Mouse (Mus musculus): ENCODE measurements around the gene Hist1h1b. TPM values are rescaled to one million over a fixed set of nuclear protein-coding genes. Genes with fewer than 3 reads are reported as not detected.
"Not testable (repeated sequence)": the region's sequence is repeated elsewhere in the genome, so short reads cannot be mapped to it uniquely, and the experiment has no call there.

The Hist1h1b gene
- polyA plus RNA-seq, 1 experiment: 0.41 TPM

DNA sequence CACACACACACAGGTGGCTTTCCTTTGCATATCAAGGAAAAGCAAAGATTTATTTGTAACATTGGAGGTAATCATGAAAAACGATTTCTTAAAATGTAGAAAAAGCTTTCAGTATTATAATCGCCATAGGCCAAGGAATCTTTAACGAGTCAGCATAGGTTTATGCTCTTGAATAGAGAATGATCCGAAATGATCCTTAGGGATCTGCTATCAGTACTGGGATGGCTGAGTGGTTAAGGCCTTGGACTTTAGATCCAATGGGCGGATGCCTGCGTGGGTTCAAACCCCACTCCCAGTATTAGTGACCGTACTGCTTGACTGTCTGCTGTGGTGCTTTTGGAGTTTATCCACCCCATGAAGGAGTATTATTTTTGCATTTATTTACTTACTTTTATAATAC lies 15.2 kb upstream of the Hist1h1b start:
- no peak overlapping the region for H3K4me3 ChIP-seq (replicated peaks; ENCODE audit: insufficient read depth, low read depth, low read length)
- WGBS: 94% methylated on average over 7 of the region's 7 CpGs
- no peak for DNase-seq
- TF ChIP-seq CTCF (IDR thresholded peaks at IDR 0.05; ENCODE audit: borderline replicate concordance, insufficient read depth, low read depth, low read length) (no peak), POLR2A (IDR thresholded peaks at IDR 0.05; ENCODE audit: borderline replicate concordance, insufficient read depth, low read length) (no peak)
- no peaks in the 10 kb centered on the region for H3K27me3 ChIP-seq (ENCODE audit: control insufficient read depth, insufficient read depth, low read length)
- H3K4me1 ChIP-seq (ENCODE audit: control insufficient read depth, insufficient read depth, low read length): 0 out of 2 replicates have a peak, but pooled peaks cover under 1% of the 10 kb centered on the region
- H3K27ac ChIP-seq (ENCODE audit: insufficient read depth, low read length): no peak overlapping the region

DNA sequence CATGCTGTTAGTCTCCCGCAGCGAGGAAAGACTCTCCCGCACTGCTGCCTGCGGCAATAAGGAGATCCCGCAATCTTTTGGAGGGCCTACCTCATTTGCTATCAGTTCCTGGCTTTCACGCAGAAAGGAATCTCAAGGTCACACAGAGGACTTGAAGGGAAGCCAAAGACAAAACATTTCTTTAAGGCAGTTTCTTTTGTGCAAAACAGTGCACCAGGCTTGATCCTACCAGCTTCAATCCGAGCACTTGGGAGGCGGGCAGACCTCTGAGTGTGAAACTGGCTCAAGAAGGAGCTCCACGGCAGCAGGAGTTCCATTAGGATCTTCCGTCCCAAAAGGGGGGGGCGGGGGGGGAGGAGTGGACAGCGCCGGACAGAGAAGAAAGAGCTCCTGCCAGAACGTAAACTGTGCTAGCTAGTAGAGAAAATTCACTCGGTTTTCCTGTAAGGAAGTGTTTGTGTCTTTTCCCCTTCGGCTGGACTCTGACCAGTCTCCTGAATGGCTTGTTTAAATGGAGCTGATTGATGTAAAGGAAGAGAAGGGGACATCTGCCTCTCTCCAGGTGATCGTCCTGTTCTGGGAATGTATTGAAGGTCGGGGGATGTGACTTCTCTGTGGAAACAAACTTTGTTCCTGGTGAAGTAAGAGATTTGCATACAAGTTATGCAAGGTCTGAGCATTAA lies 10.3 kb upstream of the Hist1h1b start:
- no peak overlapping the region for H3K4me3 ChIP-seq (replicated peaks; ENCODE audit: insufficient read depth, low read depth, low read length)
- 6% methylated on average over 18 of the region's 18 CpGs for whole genome bisulfite sequencing

DNA sequence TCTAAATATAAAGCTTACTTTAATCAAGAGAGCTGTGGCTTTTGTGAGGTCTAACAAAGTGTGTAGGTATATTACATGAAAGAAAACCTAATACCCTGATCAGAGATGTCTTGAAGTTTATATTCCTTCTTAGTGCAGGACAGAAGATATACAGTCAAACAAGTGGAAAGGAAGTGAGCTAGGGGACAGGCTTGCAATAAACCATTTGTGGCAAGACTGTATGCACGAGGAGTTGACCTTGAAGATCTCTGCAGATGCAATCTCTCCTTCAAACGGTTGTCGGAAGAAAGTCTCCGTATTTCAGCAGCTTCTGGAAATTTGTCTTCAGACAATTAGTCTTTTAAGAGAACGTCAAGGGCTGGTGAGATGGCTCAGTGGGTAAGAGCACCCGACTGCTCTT lies 9.5 kb upstream of the Hist1h1b start:
- no peak overlapping the region for H3K27ac ChIP-seq (ENCODE audit: insufficient read depth, low read length)
- no peaks in the 10 kb centered on the region for H3K27me3 ChIP-seq (ENCODE audit: control insufficient read depth, insufficient read depth, low read length)
- WGBS: 81% methylated on average over 6 of the region's 6 CpGs
- no peak for DNase-seq
- 0 out of 2 replicates have a peak, but pooled peaks cover 2% of the 10 kb centered on the region for H3K4me1 ChIP-seq (ENCODE audit: control insufficient read depth, insufficient read depth, low read length)
- TF ChIP-seq CTCF (IDR thresholded peaks at IDR 0.05; ENCODE audit: borderline replicate concordance, insufficient read depth, low read depth, low read length): no peak
- TF ChIP-seq POLR2A (IDR thresholded peaks at IDR 0.05; ENCODE audit: borderline replicate concordance, insufficient read depth, low read length): no peak
- H3K4me3 ChIP-seq (replicated peaks; ENCODE audit: insufficient read depth, low read depth, low read length): no peak overlapping the region

More for the DNA sequence above, 10.3 kb upstream of the Hist1h1b start:
- Histone ChIP-seq H3K27ac (ENCODE audit: insufficient read depth, low read length) (no peak overlapping the region), H3K27me3 (ENCODE audit: control insufficient read depth, insufficient read depth, low read length) (no peaks in the 10 kb centered on the region), H3K4me1 (ENCODE audit: control insufficient read depth, insufficient read depth, low read length) (0 out of 2 replicates have a peak, but pooled peaks cover 2% of the 10 kb centered on the region)
- peak in 1 of 2 experiments; percentile 16 for DNase-seq
- TF ChIP-seq POLR2A (IDR thresholded peaks at IDR 0.05; ENCODE audit: borderline replicate concordance, insufficient read depth, low read length): no peak
- no peak for TF ChIP-seq CTCF (IDR thresholded peaks at IDR 0.05; ENCODE audit: borderline replicate concordance, insufficient read depth, low read depth, low read length)

DNA sequence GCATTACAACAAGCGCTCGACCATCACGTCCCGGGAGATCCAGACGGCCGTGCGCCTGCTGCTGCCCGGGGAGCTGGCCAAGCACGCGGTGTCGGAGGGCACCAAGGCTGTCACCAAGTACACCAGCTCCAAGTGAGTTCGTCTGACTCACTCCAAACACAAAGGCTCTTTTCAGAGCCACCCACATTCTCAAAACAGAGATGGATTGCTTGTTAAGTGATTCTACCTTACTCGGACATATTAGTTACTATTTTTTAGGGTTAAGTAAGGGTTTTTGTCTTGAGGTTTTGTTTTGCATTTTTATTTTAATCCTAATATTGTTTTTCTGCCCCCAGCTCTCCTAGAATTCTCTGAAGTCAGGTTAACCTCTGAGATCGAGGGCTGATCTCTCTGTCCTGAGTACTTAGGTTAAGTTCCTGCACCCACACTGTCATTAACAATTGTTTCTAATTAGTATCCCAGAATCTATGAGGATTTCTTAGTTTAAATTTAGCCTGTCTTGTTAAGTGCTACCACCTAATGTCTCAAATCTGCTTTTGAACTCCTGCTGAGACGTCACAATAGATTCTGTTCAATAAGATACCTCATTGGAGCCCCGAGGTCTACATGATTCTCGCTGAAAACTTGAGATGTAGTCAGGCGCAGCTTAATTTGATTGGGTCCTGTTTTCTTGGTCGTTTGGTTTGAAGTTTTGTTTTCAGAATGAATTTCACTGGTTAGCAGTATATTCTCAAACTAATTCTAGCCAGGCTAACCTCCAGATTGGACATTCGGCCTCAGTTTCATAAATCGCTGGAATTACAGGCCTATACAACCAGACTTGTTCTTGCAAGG lies 7.6 kb upstream of the Hist1h1b start:
- Histone ChIP-seq H3K27ac (ENCODE audit: insufficient read depth, low read length) (no peak overlapping the region), H3K4me3 (replicated peaks; ENCODE audit: insufficient read depth, low read depth, low read length) (no peak overlapping the region), H3K27me3 (ENCODE audit: control insufficient read depth, insufficient read depth, low read length) (no peaks in the 10 kb centered on the region), H3K4me1 (ENCODE audit: control insufficient read depth, insufficient read depth, low read length) (0 out of 2 replicates have a peak, but pooled peaks cover 2% of the 10 kb centered on the region)
- TF ChIP-seq CTCF (IDR thresholded peaks at IDR 0.05; ENCODE audit: borderline replicate concordance, insufficient read depth, low read depth, low read length) (no peak), POLR2A (IDR thresholded peaks at IDR 0.05; ENCODE audit: borderline replicate concordance, insufficient read depth, low read length) (no peak)
- WGBS: 26% methylated on average over 15 of the region's 21 CpGs
- peak; percentile 13 to 14 for DNase-seq

DNA sequence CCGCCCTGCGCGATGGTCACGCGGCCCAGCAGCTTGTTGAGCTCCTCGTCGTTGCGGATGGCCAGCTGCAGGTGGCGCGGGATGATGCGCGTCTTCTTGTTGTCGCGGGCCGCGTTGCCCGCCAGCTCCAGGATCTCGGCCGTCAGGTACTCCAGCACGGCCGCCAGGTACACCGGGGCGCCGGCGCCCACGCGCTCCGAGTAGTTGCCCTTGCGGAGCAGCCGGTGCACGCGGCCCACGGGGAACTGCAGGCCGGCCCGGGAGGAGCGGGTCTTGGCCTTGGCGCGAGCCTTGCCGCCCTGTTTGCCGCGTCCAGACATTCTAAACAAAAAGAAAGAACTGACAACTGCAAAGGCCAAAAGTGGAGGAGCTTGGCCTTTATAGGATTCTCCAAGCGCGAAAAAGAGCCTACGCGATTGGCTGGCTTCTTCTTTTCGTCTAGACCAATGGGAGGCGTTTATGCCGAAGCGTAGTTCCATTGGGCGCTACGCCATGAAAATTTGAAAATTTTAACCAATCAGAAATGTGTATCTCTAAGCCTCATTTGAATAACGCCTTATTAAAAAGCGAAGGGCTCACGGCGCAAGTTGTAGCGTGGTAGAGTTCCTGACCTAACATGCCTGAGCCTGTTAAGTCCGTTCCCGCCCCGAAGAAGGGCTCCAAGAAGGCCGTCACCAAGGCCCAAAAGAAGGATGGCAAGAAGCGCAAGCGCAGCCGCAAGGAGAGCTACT lies 6.6 kb upstream of the Hist1h1b start, which contains the start of the genes Hist1h2an and Hist1h2bp:
Gene Hist1h2an (minus strand): TSS at position 320 of the 731 bp plus-strand sequence.
Gene Hist1h2bp (plus strand): TSS at position 563 of the 731 bp plus-strand sequence.
- WGBS: under 1% methylated on average over 39 of the region's 63 CpGs
- H3K27me3 ChIP-seq (ENCODE audit: control insufficient read depth, insufficient read depth, low read length); H3K27ac ChIP-seq (ENCODE audit: insufficient read depth, low read length); H3K4me1 ChIP-seq (ENCODE audit: control insufficient read depth, insufficient read depth, low read length): not testable (repeated sequence)
- DNase-seq: peak; percentile 91 to 96
- peak within 1 kb of the TSS; percentile 32 for H3K4me3 ChIP-seq (replicated peaks; ENCODE audit: insufficient read depth, low read depth, low read length)

DNA sequence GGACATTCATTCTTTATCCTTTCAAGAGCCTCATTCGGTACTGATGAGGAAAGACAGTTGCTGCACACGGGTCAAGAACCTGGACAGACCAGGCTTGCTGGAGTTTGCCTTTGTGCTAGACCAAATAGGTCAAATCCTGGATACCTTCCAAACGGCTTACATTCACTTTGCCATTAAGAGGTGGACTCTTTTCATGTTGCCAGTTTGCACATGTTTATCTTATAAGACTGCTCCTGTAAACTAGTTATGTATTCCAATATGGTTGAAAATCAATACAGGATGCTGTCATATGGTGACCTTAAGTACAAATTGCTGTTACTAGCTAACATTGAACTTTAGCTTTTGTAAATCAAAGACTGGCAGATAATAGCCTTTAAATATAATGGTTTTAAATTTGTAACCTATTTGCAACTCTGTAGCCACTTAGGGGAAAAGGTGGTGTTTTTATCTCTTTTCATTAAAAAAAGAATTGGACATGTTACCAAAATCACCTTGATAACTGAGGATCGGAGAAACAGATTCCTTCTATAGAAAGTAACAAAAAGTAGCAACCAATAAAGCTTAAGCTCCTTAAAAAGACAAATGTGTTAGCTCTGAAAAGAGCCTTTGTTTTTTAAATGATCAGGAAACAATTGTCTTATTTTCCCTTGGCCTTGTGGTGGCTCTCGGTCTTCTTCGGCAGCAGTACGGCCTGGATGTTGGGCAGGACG lies 5.9 kb upstream of the Hist1h1b start:
- Histone ChIP-seq H3K27ac (ENCODE audit: insufficient read depth, low read length) (no peak overlapping the region), H3K27me3 (ENCODE audit: control insufficient read depth, insufficient read depth, low read length) (no peaks in the 10 kb centered on the region), H3K4me3 (replicated peaks; ENCODE audit: insufficient read depth, low read depth, low read length) (peak overlapping the region; percentile 23), H3K4me1 (ENCODE audit: control insufficient read depth, insufficient read depth, low read length) (0 out of 2 replicates have a peak, but pooled peaks cover 2% of the 10 kb centered on the region)
- no peak for TF ChIP-seq CTCF (IDR thresholded peaks at IDR 0.05; ENCODE audit: borderline replicate concordance, insufficient read depth, low read depth, low read length)
- TF ChIP-seq POLR2A (IDR thresholded peaks at IDR 0.05; ENCODE audit: borderline replicate concordance, insufficient read depth, low read length): no peak
- DNase-seq: no peak
- WGBS: 7% methylated on average over 8 of the region's 8 CpGs

DNA sequence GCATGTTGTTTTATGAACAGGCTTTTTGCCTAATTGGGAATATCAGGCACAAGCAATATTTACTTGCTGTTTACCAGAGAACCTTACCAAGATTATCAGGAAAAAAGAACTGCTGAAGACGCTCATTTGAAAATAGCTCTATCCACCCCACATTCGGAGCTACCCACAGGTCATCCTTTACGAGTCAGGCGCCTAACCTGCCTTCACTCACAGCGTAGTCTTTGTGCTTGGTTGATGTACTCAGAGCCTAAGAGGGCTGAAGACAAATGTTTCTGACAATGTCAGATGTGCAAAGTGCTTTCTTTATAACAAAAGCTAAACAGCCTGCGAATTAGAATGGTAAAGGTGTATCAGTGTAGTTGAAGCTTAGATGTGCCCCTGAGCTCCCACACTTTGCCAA lies 3.9 kb upstream of the Hist1h1b start:
- no peak overlapping the region for H3K27ac ChIP-seq (ENCODE audit: insufficient read depth, low read length)
- H3K4me3 ChIP-seq (replicated peaks; ENCODE audit: insufficient read depth, low read depth, low read length): no peak overlapping the region
- TF ChIP-seq CTCF (IDR thresholded peaks at IDR 0.05; ENCODE audit: borderline replicate concordance, insufficient read depth, low read depth, low read length) (no peak), POLR2A (IDR thresholded peaks at IDR 0.05; ENCODE audit: borderline replicate concordance, insufficient read depth, low read length) (no peak)
- 36% methylated on average over 6 of the region's 6 CpGs for WGBS
- no peak for DNase-seq
- H3K4me1 ChIP-seq (ENCODE audit: control insufficient read depth, insufficient read depth, low read length): no peaks in the 10 kb centered on the region; the same call in 1 of the 2 replicates
- H3K27me3 ChIP-seq (ENCODE audit: control insufficient read depth, insufficient read depth, low read length): no peaks in the 10 kb centered on the region
